Mouse (Mus musculus) forebrain, embryonic 14.5 days (tissue): Measurements from ENCODE around the gene Hdgfl2. TPM values are rescaled to one million over a fixed set of nuclear protein-coding genes. Genes with fewer than 3 reads are reported as not detected.
A peak's percentile ranks its signal among the peaks of the same experiment; 100 is the strongest.

ENCODE experiments used
- ATAC-seq: fragments of 200-750 bp; cut with Nextera tagmentation; 2 replicates; pipeline ENCODE4 v1.8.0; 2017; ENCODE audit warnings: mild to moderate bottlenecking, moderate library complexity
- DNase-seq: peaks from one replicate; pipeline ENCODE4 v3.0.0-alpha.2; 2015; ENCODE audit warnings: low spot score
- H3K27ac ChIP-seq: fragments of 300-500 bp; sonication (generic); 2 replicates; pipeline ENCODE4 v1.5.1; 2014; ENCODE audit warnings: low read depth, mild to moderate bottlenecking, control low read depth, low read length, moderate library complexity
- H3K27me3 ChIP-seq: fragments of 300-500 bp; sonication (generic); replicated peaks from 2 replicates; pipeline ENCODE4 v1.6.1; 2014; ENCODE audit warnings: low read length, control low read depth, mixed read lengths; ENCODE audit not compliant: control insufficient read depth, insufficient read depth
- H3K36me3 ChIP-seq: fragments of 300-500 bp; sonication (generic); 2 replicates; pipeline ENCODE4 v1.6.1; 2014; ENCODE audit warnings: low read length, control low read depth; ENCODE audit not compliant: control insufficient read depth, insufficient read depth
- H3K4me1 ChIP-seq: fragments of 300-500 bp; sonication (generic); 2 replicates; pipeline ENCODE4 v1.6.1; 2014; ENCODE audit warnings: antibody characterized with exemption, low read length, control low read depth; ENCODE audit not compliant: control insufficient read depth, insufficient read depth
- H3K4me2 ChIP-seq: fragments of 300-500 bp; sonication (generic); 2 replicates; pipeline ENCODE4 v1.6.1; 2014; ENCODE audit warnings: mild to moderate bottlenecking, control low read depth, low read length
- H3K4me3 ChIP-seq: fragments of 300-500 bp; sonication (generic); 2 replicates; pipeline ENCODE4 v1.5.1; 2014; ENCODE audit warnings: low read depth, low read length, control low read depth
- H3K9ac ChIP-seq: fragments of 300-500 bp; sonication (generic); 2 replicates; pipeline ENCODE4 v1.6.1; 2014; ENCODE audit warnings: mild to moderate bottlenecking, low read length, control low read depth, moderate library complexity
- H3K9me3 ChIP-seq: fragments of 300-500 bp; sonication (generic); replicated peaks from 2 replicates; pipeline ENCODE4 v1.6.1; 2016; ENCODE audit warnings: low read length, control low read depth, mixed read lengths; ENCODE audit not compliant: control insufficient read depth
- WGBS: fragments of 180-500 bp; shearing (Covaris S2); extraction: QIAGEN DNeasy Blood & Tissue Kit; methylation state at CpG from one replicate; pipeline ENCODE4 v1.1.7; 2014; 5-methylcytosine and 5-hydroxymethylcytosine counted together
- polyA plus RNA-seq: library from polyadenylated mRNA; unstranded; fragments of >200 nt; fragmentation: Nextera tagmentation; extraction: Ambion mirVana; gene quantifications from 2 replicates; pipeline ENCODE4 v1.2.1, GENCODE M21; 2014

Gene Hdgfl2
- polyA plus RNA-seq, 1 experiment from 2014 or later, result 81.5 TPM

DNA sequence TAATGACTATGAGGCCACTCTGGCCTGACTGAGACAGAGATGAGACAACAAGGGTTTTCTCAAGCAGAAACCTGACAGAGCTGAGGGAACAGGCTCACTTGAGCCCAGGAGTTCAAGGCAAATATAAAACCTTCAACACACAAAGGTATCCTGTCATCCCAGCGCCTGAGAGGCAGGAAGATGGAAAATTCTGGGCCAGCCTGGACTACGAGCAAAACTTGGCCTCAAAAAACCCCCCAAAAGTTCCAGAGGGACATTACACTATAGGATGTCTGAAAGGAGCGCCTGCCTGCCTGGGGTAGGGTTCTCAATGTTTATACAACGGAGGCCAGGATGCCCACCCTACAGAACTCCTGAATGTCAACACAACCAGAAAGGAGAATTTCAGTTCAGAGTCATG is 44.2 kb upstream of the Hdgfl2 start:
- H3K9ac ChIP-seq, result peak overlapping the region; percentile 89
- H3K9me3 ChIP-seq, result no peaks in the 10 kb centered on the region
- H3K4me3 ChIP-seq, result peak overlapping the region; percentile 89; the same call in 1 of the 2 replicates
- 86% methylated on average over 4 of the region's 4 CpGs for WGBS
- H3K36me3 ChIP-seq, result peaks cover 28% of the 10 kb centered on the region
- peaks cover 8% of the 10 kb centered on the region; the same call in 1 of the 2 replicates for H3K4me1 ChIP-seq
- H3K4me2 ChIP-seq, result peak overlapping the region; percentile 63
- ATAC-seq, result no peak
- no peak for DNase-seq
- H3K27me3 ChIP-seq, result no peaks in the 10 kb centered on the region
- no peak overlapping the region for H3K27ac ChIP-seq

DNA sequence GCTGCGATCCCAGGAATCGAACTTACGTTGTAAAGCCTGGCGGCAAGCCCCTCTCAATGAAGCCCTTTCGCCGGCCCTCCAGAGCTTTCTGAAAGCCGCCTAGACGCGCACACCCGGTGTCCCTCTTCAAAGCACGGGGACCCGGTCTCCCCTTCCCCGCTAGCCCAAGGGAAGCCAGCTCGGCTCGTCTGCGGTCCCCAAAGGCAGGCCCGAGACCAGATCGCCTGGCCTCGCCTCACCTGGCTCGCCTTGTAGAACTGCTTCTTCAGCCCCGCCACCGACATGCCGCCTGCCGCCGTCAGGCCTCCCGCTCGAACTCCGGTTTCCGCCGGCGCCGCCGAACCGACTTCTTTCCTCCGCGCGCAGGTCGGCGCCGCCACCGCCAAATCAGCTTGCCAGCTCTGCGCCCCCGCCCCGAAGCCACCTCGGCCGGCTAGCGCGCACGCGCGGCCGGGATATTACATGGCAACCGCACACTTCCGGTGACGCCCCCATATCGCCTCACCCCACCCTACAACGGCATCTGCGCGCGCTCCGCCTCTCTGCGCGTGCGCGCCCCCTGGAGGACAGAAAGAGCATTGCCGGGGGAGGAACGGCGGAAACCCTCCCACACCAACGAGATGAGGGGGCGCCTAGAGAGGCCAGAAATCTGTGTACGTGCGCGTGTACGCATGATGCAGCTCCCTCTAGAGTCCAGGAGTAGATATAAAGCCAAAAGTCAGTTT is 43.1 kb upstream of the Hdgfl2 start, which contains the start of gene Sh3gl1:
Gene Sh3gl1 (minus strand): TSS at position 460 of the 725 bp plus-strand sequence.
- Histone ChIP-seq H3K9ac (peak within 1 kb of the TSS; percentile 89), H3K27me3 (no peaks in the 10 kb centered on the region), H3K4me1 (peaks cover 13% of the 10 kb centered on the region), H3K9me3 (no peaks in the 10 kb centered on the region), H3K4me3 (peak within 1 kb of the TSS; percentile 89), H3K36me3 (peaks cover 20% of the 10 kb centered on the region), H3K4me2 (peak within 1 kb of the TSS; percentile 63), H3K27ac (peak within 1 kb of the TSS; percentile 86)
- WGBS, result under 1% methylated on average over 74 of the region's 74 CpGs
- peak; percentile 99 for DNase-seq
- ATAC-seq, result peak; percentile 92

DNA sequence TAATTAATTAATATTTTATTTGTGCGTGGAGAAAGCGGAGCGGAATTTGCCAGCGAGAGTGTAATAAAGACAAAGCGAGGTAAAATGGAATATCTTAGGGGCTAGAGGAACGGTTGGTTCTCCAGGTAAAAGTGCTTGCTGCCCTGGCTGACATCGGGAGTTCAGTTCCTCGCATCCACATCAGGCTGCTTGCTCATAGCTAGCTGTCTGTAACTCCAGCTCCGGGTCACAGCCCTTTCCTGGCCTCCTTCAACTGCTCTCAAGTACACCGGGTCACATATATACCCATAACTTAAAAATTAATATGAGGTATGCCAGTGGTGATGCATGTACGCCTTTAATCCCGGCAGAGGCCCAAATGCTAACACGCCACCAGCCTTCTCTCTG is 42.5 kb upstream of the Hdgfl2 start:
- H3K9me3 ChIP-seq, result no peaks in the 10 kb centered on the region
- H3K4me1 ChIP-seq, result peaks cover 13% of the 10 kb centered on the region
- no peak overlapping the region for H3K27ac ChIP-seq
- H3K4me2 ChIP-seq, result peak overlapping the region; percentile 30
- 38% methylated on average over 13 of the region's 13 CpGs for WGBS
- ATAC-seq (peak; percentile 11), DNase-seq (no peak)
- peak overlapping the region; percentile 35; the same call in 1 of the 2 replicates for H3K9ac ChIP-seq
- no peaks in the 10 kb centered on the region for H3K27me3 ChIP-seq
- H3K36me3 ChIP-seq, result peaks cover 20% of the 10 kb centered on the region
- peak overlapping the region; percentile 89 for H3K4me3 ChIP-seq

DNA sequence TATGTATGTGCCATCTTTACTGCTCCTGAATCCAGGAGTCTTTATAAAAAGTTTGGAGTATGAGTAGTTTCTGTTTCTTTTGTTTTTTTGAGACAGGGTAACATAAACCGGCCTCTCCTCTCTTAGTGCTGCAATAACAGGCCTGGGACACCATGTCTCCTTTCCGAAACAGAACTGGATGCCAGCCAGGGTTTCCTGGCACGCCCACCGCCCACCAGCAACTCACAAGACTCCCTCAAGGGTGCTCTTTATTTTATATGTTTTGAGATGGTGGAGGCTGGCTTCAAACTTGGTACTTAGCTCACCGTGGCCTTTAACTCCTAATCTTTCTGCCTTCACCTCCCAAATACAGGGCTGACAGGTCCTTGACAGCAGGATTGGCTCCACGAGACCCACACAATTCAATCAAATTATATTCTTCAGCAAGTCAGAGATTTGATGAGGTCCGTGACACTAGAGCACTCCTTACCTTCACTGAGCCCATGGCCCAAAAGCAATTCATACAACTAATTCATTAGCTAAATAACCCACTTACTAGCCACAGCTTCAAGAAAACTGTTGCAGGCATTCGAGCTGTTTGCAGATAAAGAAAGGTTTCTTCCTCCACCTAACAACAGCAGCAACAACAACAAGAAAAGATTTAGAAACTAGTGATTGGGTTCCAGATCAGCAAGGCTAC is 40.7 kb upstream of the Hdgfl2 start:
- no peak overlapping the region for H3K27ac ChIP-seq
- no peak overlapping the region for H3K9ac ChIP-seq
- no peak overlapping the region for H3K4me2 ChIP-seq
- peaks cover 13% of the 10 kb centered on the region for H3K4me1 ChIP-seq
- 83% methylated on average over 8 of the region's 8 CpGs for WGBS
- no peaks in the 10 kb centered on the region for H3K9me3 ChIP-seq
- no peaks in the 10 kb centered on the region for H3K27me3 ChIP-seq
- no peak overlapping the region for H3K4me3 ChIP-seq
- ATAC-seq, result no peak
- H3K36me3 ChIP-seq, result peaks cover 12% of the 10 kb centered on the region
- DNase-seq, result no peak

DNA sequence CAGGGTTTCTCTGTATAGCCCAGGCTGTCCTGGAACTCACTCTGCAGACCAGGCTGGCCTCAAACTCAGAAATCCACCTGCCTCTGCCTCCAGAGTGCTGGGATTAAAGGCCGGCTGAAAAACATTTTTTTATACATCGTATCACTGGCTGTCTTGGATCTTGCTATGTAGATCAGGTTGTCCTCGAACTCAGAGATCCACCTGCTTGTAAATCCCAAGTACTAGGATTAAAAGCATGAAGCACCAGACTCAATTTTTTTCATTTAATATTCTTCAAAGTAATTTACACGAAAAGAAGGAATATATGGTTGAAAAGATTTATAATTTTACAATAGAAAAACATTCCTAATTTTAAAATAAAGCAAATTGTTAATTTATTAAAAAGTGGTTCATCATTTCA is 40.1 kb upstream of the Hdgfl2 start:
- DNase-seq (no peak), ATAC-seq (no peak)
- 79% methylated on average over 4 of the region's 4 CpGs for WGBS
- Histone ChIP-seq H3K4me2 (peak overlapping the region; percentile 54; the same call in 1 of the 2 replicates), H3K4me1 (peaks cover 13% of the 10 kb centered on the region), H3K9me3 (no peaks in the 10 kb centered on the region), H3K36me3 (peaks cover 11% of the 10 kb centered on the region), H3K27me3 (no peaks in the 10 kb centered on the region), H3K9ac (no peak overlapping the region), H3K27ac (no peak overlapping the region), H3K4me3 (peak overlapping the region; percentile 75; the same call in 1 of the 2 replicates)

DNA sequence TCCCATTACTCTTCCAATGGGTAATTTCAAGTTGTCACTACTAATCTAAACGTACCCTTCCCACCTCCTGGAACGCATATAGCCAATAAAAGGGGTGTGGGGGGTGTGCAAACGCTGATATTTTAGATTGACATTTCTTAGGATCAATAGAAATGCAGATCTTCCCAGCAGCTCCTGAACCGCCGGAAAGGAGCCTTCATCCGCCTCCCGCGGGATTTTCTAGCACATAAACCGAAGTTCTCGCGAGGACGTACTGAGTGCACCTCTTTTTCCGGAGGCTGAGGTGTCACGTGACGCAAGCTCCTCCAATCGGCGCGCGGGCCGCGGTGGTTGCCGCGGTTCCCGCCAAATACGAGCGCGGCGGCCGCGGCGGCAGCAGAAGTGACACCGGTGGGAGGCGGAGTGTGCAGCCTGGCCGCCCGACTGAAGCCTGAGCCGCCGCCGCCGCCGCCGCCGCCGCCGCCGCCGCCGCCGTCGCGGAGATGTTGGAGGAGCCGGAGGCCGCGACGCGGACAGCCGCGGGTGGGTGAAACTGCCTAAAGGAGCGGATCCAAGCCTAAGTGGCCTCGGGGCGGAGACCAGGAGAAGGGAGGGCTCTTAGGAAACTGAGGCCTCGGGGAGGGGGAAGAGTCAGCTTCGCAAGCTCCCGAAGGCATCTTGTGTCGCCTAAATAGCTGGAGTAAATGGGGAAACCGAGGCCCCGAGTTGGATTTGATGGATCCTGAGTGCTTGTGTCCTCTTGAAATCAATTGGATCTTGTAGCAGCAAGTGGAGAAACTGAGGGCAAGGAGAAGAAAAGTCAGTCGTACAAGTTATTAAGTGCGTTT is 39.2 kb upstream of the Hdgfl2 start, which contains the start of gene Chaf1a:
Gene Chaf1a (plus strand): TSS at position 410 of the 827 bp plus-strand sequence.
- Histone ChIP-seq H3K27ac (peak within 1 kb of the TSS; percentile 54), H3K4me1 (peaks cover 10% of the 10 kb centered on the region), H3K4me2 (peak within 1 kb of the TSS; percentile 88), H3K9me3 (no peaks in the 10 kb centered on the region), H3K27me3 (no peaks in the 10 kb centered on the region), H3K36me3 (peaks cover 13% of the 10 kb centered on the region), H3K9ac (peak within 1 kb of the TSS; percentile 72), H3K4me3 (peak within 1 kb of the TSS; percentile 75)
- ATAC-seq, result peak; percentile 87
- WGBS, result under 1% methylated on average over 66 of the region's 68 CpGs
- DNase-seq, result peak; percentile 100

DNA sequence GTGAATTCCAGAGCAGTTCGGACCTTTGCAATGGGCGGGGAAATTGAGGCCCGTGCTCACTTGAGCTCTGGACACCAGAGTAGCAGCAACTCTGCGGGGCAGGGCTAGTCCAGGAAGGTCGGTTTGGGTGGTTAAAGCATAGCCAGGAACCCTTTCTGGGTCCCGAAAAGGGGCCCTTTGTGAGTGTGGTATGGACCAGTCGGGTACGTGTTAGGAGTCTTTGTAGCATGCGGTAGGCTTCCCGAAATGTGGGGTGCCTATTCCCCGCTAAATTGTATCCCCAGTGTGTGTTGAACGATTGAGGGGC is 38.6 kb upstream of the Hdgfl2 start:
- Histone ChIP-seq H3K4me2 (peak overlapping the region; percentile 88), H3K27ac (0 out of 2 replicates have a peak overlapping the region, but pooled peaks have one; percentile 54), H3K27me3 (no peaks in the 10 kb centered on the region), H3K36me3 (peaks cover 18% of the 10 kb centered on the region), H3K4me1 (peaks cover 5% of the 10 kb centered on the region), H3K4me3 (peak overlapping the region; percentile 75), H3K9ac (peak overlapping the region; percentile 72), H3K9me3 (no peaks in the 10 kb centered on the region)
- DNase-seq, result no peak
- WGBS, result under 1% methylated on average over 12 of the region's 12 CpGs
- no peak for ATAC-seq

DNA sequence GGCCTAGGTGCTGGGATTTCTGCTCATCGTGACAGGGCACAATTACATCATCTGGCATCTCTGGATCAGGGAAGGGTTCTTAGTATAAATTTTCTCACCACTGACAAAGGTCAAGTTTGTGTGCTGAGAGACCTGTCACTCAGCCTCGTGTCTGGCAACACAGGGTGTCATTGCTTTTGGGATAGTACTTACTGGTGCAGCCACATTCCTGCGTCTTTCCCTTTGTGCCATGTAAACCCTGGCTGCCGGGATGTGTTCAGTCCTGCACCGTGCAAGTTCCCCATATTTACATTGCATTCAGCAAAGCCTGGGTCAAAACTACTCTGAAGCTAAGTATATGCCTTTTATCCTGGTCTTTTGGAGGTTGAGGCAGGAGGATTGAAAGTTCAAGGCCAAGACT is 28.1 kb upstream of the Hdgfl2 start:
- ATAC-seq (no peak), DNase-seq (no peak)
- 91% methylated on average over 5 of the region's 5 CpGs for WGBS
- Histone ChIP-seq H3K27ac (no peak overlapping the region), H3K4me1 (no peaks in the 10 kb centered on the region), H3K27me3 (no peaks in the 10 kb centered on the region), H3K4me3 (no peak overlapping the region), H3K9me3 (no peaks in the 10 kb centered on the region), H3K36me3 (peaks cover 52% of the 10 kb centered on the region), H3K9ac (no peak overlapping the region), H3K4me2 (no peak overlapping the region)
